Mouse (Mus musculus): ENCODE data around the gene Snx32. TPM values are rescaled to one million over a fixed set of nuclear protein-coding genes. Genes with fewer than 3 reads are reported as not detected.

Snx32 gene
- polyA plus RNA-seq, 1 experiment from 2014 or later: 30.0 TPM

- ChIA-PET POLR2A (interaction anchor here (1.7 kb wide), 1 partner anchor 13 kb away, joined by 9 read pairs; the partner anchor contains the start of gene Ccdc85b), CTCF (interaction anchor here (1.4 to 7.2 kb wide), 3 partner anchors 10 to 43 kb away, joined by 3 to 64 read pairs (median 8); partner anchors contain the start of gene Mus81)
- ATAC-seq: no peak
- no peaks in the 10 kb centered on the region for H3K27me3 ChIP-seq
- no peak for TF ChIP-seq CTCF (IDR thresholded peaks at IDR 0.05)
- in situ Hi-C loops (cut with MboI; ENCODE audit: low pct_unique_long_range_greater_than_20kb): no loop called here
- DNase-seq (ENCODE audit: low read depth, low spot score): no peak
Measured at GRCm38 (mm10) chr19:5444371-5444908, 65.9 kb downstream of the Snx32 start.

Other genes starting within 250 kb of the Snx32 start
- gene Pacs1, start 237.4 kb downstream of the Snx32 start, polyA plus RNA-seq (2021): 23.8 TPM
- 255 TPM for gene Sf3b2, start 215.1 kb downstream of the Snx32 start, polyA plus RNA-seq (2021)
- gene Gal3st3, start 212.2 kb downstream of the Snx32 start, polyA plus RNA-seq (2021): not detected
- gene Catsper1, start 174.8 kb downstream of the Snx32 start, polyA plus RNA-seq (2021): not detected
- 1.1 TPM for gene Cst6, start 161.0 kb downstream of the Snx32 start, polyA plus RNA-seq (2021)
- 36.7 TPM for gene Eif1ad, start 143.8 kb downstream of the Snx32 start, polyA plus RNA-seq (2021)
- gene Banf1, start 143.4 kb downstream of the Snx32 start, polyA plus RNA-seq (2021): 211 TPM
- gene Sart1, start 121.8 kb downstream of the Snx32 start, polyA plus RNA-seq (2021): 75.3 TPM
- gene Tsga10ip, start 108.0 kb downstream of the Snx32 start, polyA plus RNA-seq (2021): 0.13 TPM
- 251 TPM for gene Drap1, start 85.6 kb downstream of the Snx32 start, polyA plus RNA-seq (2021)
- 58.5 TPM for gene AI837181, start 85.4 kb downstream of the Snx32 start, polyA plus RNA-seq (2021)
- gene Fosl1, start 63.0 kb downstream of the Snx32 start, polyA plus RNA-seq (2021): 2.1 TPM
- gene Ccdc85b, start 52.6 kb downstream of the Snx32 start, polyA plus RNA-seq (2021): 16.8 TPM
- 92.2 TPM for gene Fibp, start 49.9 kb downstream of the Snx32 start, polyA plus RNA-seq (2021)
- gene Ctsw, start 42.0 kb downstream of the Snx32 start, polyA plus RNA-seq (2021): 0.42 TPM
- 451 TPM for gene Efemp2, start 36.6 kb downstream of the Snx32 start, polyA plus RNA-seq (2021)
- 37.0 TPM for gene Mus81, start 22.1 kb downstream of the Snx32 start, polyA plus RNA-seq (2021)
- 1,610 TPM for gene Cfl1, start 20.1 kb downstream of the Snx32 start, polyA plus RNA-seq (2021)
- gene 1700020D05Rik, start 6.8 kb downstream of the Snx32 start, polyA plus RNA-seq (2021): 1.6 TPM
- gene Ovol1, start 50.1 kb upstream of the Snx32 start, polyA plus RNA-seq (2021): 0.08 TPM
- 8.3 TPM for gene Ap5b1, start 57.5 kb upstream of the Snx32 start, polyA plus RNA-seq (2021)
- 79.1 TPM for gene Rnaseh2c, start 91.3 kb upstream of the Snx32 start, polyA plus RNA-seq (2021)
- 56.5 TPM for gene Kat5, start 99.7 kb upstream of the Snx32 start, polyA plus RNA-seq (2021)
- gene Rela, start 126.9 kb upstream of the Snx32 start, polyA plus RNA-seq (2021): 94.7 TPM
- gene Sipa1, start 153.2 kb upstream of the Snx32 start, polyA plus RNA-seq (2021): 18.1 TPM
- 45.5 TPM for gene Map3k11, start 178.2 kb upstream of the Snx32 start, polyA plus RNA-seq (2021)
- gene Pcnx3, start 178.4 kb upstream of the Snx32 start, polyA plus RNA-seq (2021): 78.8 TPM
- 0.06 TPM for gene Kcnk7, start 193.8 kb upstream of the Snx32 start, polyA plus RNA-seq (2021)
- 39.7 TPM for gene Ehbp1l1, start 215.8 kb upstream of the Snx32 start, polyA plus RNA-seq (2021)
- 73.0 TPM for gene Fam89b, start 219.1 kb upstream of the Snx32 start, polyA plus RNA-seq (2021)
- 747 TPM for gene Ltbp3, start 230.4 kb upstream of the Snx32 start, polyA plus RNA-seq (2021)